Mouse (Mus musculus): Measurements from ENCODE around the gene Ric1. TPM values are rescaled to one million over a fixed set of nuclear protein-coding genes. Genes with fewer than 3 reads are reported as not detected.

Gene Ric1
- polyA plus RNA-seq, 1 experiment: 28.0 TPM

GRCm38 (mm10) chr19:29641510-29641909 is 119.4 kb downstream of the Ric1 start:
- Histone ChIP-seq H3K27me3 (ENCODE audit: control insufficient read depth, insufficient read depth, low read length) (no peaks in the 10 kb centered on the region), H3K27ac (ENCODE audit: insufficient read depth, low read length) (no peak overlapping the region), H3K4me3 (replicated peaks; ENCODE audit: insufficient read depth, low read depth, low read length) (no peak overlapping the region), H3K4me1 (ENCODE audit: control insufficient read depth, insufficient read depth, low read length) (peaks cover 3% of the 10 kb centered on the region)
- no peak for TF ChIP-seq POLR2A (IDR thresholded peaks at IDR 0.05; ENCODE audit: borderline replicate concordance, insufficient read depth, low read length)
- no peak for TF ChIP-seq CTCF (IDR thresholded peaks at IDR 0.05; ENCODE audit: borderline replicate concordance, insufficient read depth, low read depth, low read length)
- DNase-seq: no peak
- 77% methylated on average over 5 of the region's 5 CpGs for WGBS

GRCm38 (mm10) chr19:29642211-29642610 is 120.1 kb downstream of the Ric1 start:
- WGBS: 71% methylated on average over 6 of the region's 6 CpGs

GRCm38 (mm10) chr19:29643194-29643922 is 121.3 kb downstream of the Ric1 start:
- Histone ChIP-seq H3K4me3 (replicated peaks; ENCODE audit: insufficient read depth, low read depth, low read length) (no peak overlapping the region), H3K27me3 (ENCODE audit: control insufficient read depth, insufficient read depth, low read length) (no peaks in the 10 kb centered on the region), H3K27ac (ENCODE audit: insufficient read depth, low read length) (no peak overlapping the region), H3K4me1 (ENCODE audit: control insufficient read depth, insufficient read depth, low read length) (peaks cover 3% of the 10 kb centered on the region)
- TF ChIP-seq POLR2A (IDR thresholded peaks at IDR 0.05; ENCODE audit: borderline replicate concordance, insufficient read depth, low read length) (no peak), CTCF (IDR thresholded peaks at IDR 0.05; ENCODE audit: borderline replicate concordance, insufficient read depth, low read depth, low read length) (no peak)
- no peak for DNase-seq
- WGBS: 83% methylated on average over 11 of the region's 11 CpGs

More at GRCm38 (mm10) chr19:29642211-29642610, 120.1 kb downstream of the Ric1 start:
- DNase-seq: no peak
- Histone ChIP-seq H3K27ac (ENCODE audit: insufficient read depth, low read length) (no peak overlapping the region), H3K4me1 (ENCODE audit: control insufficient read depth, insufficient read depth, low read length) (peaks cover 3% of the 10 kb centered on the region), H3K4me3 (replicated peaks; ENCODE audit: insufficient read depth, low read depth, low read length) (no peak overlapping the region), H3K27me3 (ENCODE audit: control insufficient read depth, insufficient read depth, low read length) (no peaks in the 10 kb centered on the region)
- TF ChIP-seq CTCF (IDR thresholded peaks at IDR 0.05; ENCODE audit: borderline replicate concordance, insufficient read depth, low read depth, low read length) (no peak), POLR2A (IDR thresholded peaks at IDR 0.05; ENCODE audit: borderline replicate concordance, insufficient read depth, low read length) (no peak)

GRCm38 (mm10) chr19:29644747-29645146 is 122.7 kb downstream of the Ric1 start:
- 95% methylated on average over 6 of the region's 6 CpGs for WGBS
- Histone ChIP-seq H3K27me3 (ENCODE audit: control insufficient read depth, insufficient read depth, low read length) (no peaks in the 10 kb centered on the region), H3K27ac (ENCODE audit: insufficient read depth, low read length) (no peak overlapping the region), H3K4me3 (replicated peaks; ENCODE audit: insufficient read depth, low read depth, low read length) (no peak overlapping the region), H3K4me1 (ENCODE audit: control insufficient read depth, insufficient read depth, low read length) (peaks cover 3% of the 10 kb centered on the region)
- DNase-seq: no peak
- TF ChIP-seq POLR2A (IDR thresholded peaks at IDR 0.05; ENCODE audit: borderline replicate concordance, insufficient read depth, low read length) (no peak), CTCF (IDR thresholded peaks at IDR 0.05; ENCODE audit: borderline replicate concordance, insufficient read depth, low read depth, low read length) (0 out of 2 replicates have a peak, but pooled peaks have one; percentile 9)

- under 1% methylated on average over 90 of the region's 90 CpGs for WGBS
- Histone ChIP-seq H3K27me3 (ENCODE audit: control insufficient read depth, insufficient read depth, low read length) (no peaks in the 10 kb centered on the region), H3K27ac (ENCODE audit: insufficient read depth, low read length) (peak within 1 kb of the TSS; percentile 91), H3K4me3 (replicated peaks; ENCODE audit: insufficient read depth, low read depth, low read length) (peak within 1 kb of the TSS; percentile 82), H3K4me1 (ENCODE audit: control insufficient read depth, insufficient read depth, low read length) (no peaks in the 10 kb centered on the region; the same call in 1 of the 2 replicates)
- TF ChIP-seq POLR2A (IDR thresholded peaks at IDR 0.05; ENCODE audit: borderline replicate concordance, insufficient read depth, low read length) (peak; percentile 92), CTCF (IDR thresholded peaks at IDR 0.05; ENCODE audit: borderline replicate concordance, insufficient read depth, low read depth, low read length) (peak; percentile 72)
- DNase-seq: peak; percentile 98 to 100
Measured at GRCm38 (mm10) chr19:29647651-29648549, 125.8 kb downstream of the Ric1 start, which contains the start of gene Ermp1. Ermp1 (minus strand) TSS chr19:29648415.

- no peak for TF ChIP-seq CTCF (IDR thresholded peaks at IDR 0.05; ENCODE audit: borderline replicate concordance, insufficient read depth, low read depth, low read length)
- no peak; the same call in 1 of the 2 replicates for TF ChIP-seq POLR2A (IDR thresholded peaks at IDR 0.05; ENCODE audit: borderline replicate concordance, insufficient read depth, low read length)
- Histone ChIP-seq H3K27ac (ENCODE audit: insufficient read depth, low read length) (peak overlapping the region; percentile 36; the same call in 1 of the 2 replicates), H3K4me3 (replicated peaks; ENCODE audit: insufficient read depth, low read depth, low read length) (peak overlapping the region; percentile 82), H3K4me1 (ENCODE audit: control insufficient read depth, insufficient read depth, low read length) (no peaks in the 10 kb centered on the region; the same call in 1 of the 2 replicates), H3K27me3 (ENCODE audit: control insufficient read depth, insufficient read depth, low read length) (no peaks in the 10 kb centered on the region)
- DNase-seq: no peak
- 18% methylated on average over 4 of the region's 4 CpGs for WGBS
Measured at GRCm38 (mm10) chr19:29648550-29648914, 126.5 kb downstream of the Ric1 start.

GRCm38 (mm10) chr19:29649683-29650082 is 127.6 kb downstream of the Ric1 start:
- Histone ChIP-seq H3K27ac (ENCODE audit: insufficient read depth, low read length) (no peak overlapping the region), H3K4me3 (replicated peaks; ENCODE audit: insufficient read depth, low read depth, low read length) (no peak overlapping the region), H3K27me3 (ENCODE audit: control insufficient read depth, insufficient read depth, low read length) (no peaks in the 10 kb centered on the region), H3K4me1 (ENCODE audit: control insufficient read depth, insufficient read depth, low read length) (no peaks in the 10 kb centered on the region; the same call in 1 of the 2 replicates)
- 95% methylated on average over 1 of the region's 1 CpGs for WGBS
- DNase-seq: no peak
- TF ChIP-seq CTCF (IDR thresholded peaks at IDR 0.05; ENCODE audit: borderline replicate concordance, insufficient read depth, low read depth, low read length): no peak
- no peak for TF ChIP-seq POLR2A (IDR thresholded peaks at IDR 0.05; ENCODE audit: borderline replicate concordance, insufficient read depth, low read length)

Data from cerebellum, adult 2 months (tissue).